Mouse (Mus musculus) megakaryocyte, embryonic 14.5 days (primary cell): ENCODE measurements at regions not wholly inside any gene's neighbourhood (a gene's known extent, or its start where the extent isn't known, plus 50 kb on each side); places are given as distances from the start of the nearest gene placed in this dataset.

Experiments used
- H3K27me3 ChIP-seq: replicated peaks from 2 replicates; pipeline ENCODE3; 2012; ENCODE audit warnings: inconsistent platforms
- H3K36me3 ChIP-seq: replicated peaks from 2 replicates; pipeline ENCODE3; 2012; ENCODE audit warnings: low read length, inconsistent platforms, mixed read lengths
- H3K4me1 ChIP-seq: 2 replicates; pipeline ENCODE4 v1.6.1; 2012; ENCODE audit warnings: inconsistent platforms
- H3K4me3 ChIP-seq: replicated peaks from 2 replicates; pipeline ENCODE3; 2012; ENCODE audit warnings: moderate library complexity, mild to moderate bottlenecking, inconsistent platforms
- H3K9me3 ChIP-seq: 2 replicates; pipeline ENCODE4 v1.6.1; 2012; ENCODE audit warnings: inconsistent platforms
- FLI1 ChIP-seq: IDR thresholded peaks from 2 replicates; pipeline ENCODE4 v1.6.1; 2012; ENCODE audit warnings: low read length, inconsistent platforms, mixed read lengths
- GATA1 ChIP-seq: IDR thresholded peaks from 3 replicates; pipeline ENCODE4 v1.6.1; 2012; ENCODE audit warnings: mixed read lengths, low read length, inconsistent platforms, borderline replicate concordance

DNA sequence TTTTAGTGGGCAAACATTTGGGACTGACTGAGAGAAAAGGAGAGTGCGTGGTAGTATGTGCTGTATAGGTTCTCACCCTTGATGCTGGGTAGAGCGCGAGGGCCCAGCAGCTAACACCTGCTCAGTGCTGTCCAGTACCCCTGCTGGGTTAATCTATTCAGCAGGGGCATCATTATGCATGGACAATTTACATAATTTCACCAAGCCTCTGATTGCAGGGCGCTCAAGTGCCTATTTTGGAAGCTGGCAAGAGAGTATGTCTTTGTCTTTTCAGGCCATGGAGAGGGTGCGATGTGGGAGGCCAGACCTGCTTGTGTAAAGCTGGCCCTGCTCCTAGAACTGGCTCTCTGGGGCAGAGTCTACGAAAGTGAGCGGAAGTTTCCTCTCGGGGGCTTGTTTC lies 294.9 kb upstream of the Gm4791 start:
- H3K36me3 ChIP-seq, result no peaks in the 10 kb centered on the region
- no peak overlapping the region for H3K4me3 ChIP-seq
- peaks cover 7% of the 10 kb centered on the region for H3K9me3 ChIP-seq
- TF ChIP-seq FLI1 (no peak), GATA1 (no peak)
- no peaks in the 10 kb centered on the region for H3K27me3 ChIP-seq
- no peaks in the 10 kb centered on the region for H3K4me1 ChIP-seq

DNA sequence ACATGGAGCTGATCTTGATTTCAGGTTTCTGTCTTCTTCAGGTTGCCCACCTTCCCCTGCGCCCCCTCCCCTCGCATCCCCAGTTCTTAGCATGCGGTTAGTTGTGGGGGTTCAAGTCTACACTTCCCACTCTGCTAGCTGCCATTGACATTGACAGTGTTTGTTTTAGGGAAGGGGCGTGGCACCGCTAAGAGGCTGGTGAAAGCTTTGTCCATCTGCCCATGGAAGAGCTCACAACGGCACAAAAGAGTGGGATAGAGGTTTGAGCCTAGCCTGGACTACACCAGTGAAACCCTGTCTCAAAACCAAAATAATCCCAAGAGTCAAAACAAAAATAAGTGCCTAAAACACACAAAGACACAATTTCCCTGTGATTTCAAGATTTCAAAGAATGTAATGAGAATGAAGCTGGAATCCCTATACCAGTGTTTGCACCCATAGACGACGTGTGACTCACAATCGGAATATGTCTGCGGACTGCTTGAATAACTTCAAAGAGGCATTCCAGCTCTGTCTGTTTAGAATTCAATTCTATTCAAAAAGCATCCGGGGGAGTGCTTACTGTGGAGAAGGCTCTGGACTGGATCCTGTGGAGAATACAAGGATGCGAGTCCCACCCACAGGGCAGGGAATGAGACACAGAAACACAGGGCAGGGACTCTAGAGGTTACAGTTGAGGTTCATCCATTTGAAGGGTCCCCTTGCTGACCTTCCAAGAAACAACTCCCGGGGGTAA lies 295.5 kb upstream of the Gm4791 start:
- H3K9me3 ChIP-seq, result peaks cover 7% of the 10 kb centered on the region
- no peaks in the 10 kb centered on the region for H3K27me3 ChIP-seq
- no peaks in the 10 kb centered on the region for H3K4me1 ChIP-seq
- no peak overlapping the region for H3K4me3 ChIP-seq
- no peaks in the 10 kb centered on the region for H3K36me3 ChIP-seq
- TF ChIP-seq GATA1 (no peak), FLI1 (no peak)

DNA sequence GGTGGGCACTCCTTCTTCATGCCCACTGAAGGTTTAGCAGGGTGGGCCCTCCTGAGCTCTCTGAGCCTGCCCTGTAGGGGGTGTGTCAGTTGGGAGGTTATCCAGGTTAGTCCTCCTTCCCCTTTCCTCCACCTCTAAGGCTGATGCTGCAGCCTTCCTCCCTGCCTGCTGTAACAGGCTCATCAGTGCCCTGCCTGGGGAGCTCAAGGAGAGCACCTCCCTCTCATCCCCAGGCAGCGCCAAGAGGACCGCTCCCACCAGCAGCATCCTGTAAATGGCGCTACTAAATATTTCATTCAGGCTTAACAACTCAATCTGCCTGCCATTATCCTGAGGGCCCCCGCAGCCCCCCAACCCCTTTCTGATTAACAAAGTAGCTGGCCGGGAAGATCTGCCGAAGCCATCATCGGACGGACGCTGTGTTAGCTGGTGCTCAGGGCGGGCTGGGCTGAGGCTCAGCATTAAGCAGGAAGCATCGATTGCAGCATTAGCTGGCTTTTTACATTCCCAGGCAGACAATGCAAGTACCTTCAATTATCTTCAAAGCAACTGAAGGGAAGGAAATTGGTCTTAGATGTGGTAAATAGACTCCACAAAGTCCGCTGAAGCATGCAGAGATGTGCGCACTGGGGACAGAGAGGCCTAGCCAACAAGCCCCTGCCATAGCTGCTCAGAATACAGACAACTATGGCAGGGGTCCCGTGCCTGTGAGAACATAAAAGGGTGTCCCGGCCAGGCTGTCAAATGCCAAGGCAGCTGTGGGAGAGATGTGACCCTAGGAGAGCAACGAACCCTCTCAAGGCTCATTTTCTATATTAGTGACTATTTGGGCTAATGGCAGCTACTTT lies 296.3 kb upstream of the Gm4791 start:
- TF ChIP-seq FLI1 (no peak), GATA1 (no peak)
- H3K27me3 ChIP-seq, result no peaks in the 10 kb centered on the region
- H3K36me3 ChIP-seq, result no peaks in the 10 kb centered on the region
- H3K9me3 ChIP-seq, result peaks cover 7% of the 10 kb centered on the region
- H3K4me1 ChIP-seq, result no peaks in the 10 kb centered on the region
- no peak overlapping the region for H3K4me3 ChIP-seq

DNA sequence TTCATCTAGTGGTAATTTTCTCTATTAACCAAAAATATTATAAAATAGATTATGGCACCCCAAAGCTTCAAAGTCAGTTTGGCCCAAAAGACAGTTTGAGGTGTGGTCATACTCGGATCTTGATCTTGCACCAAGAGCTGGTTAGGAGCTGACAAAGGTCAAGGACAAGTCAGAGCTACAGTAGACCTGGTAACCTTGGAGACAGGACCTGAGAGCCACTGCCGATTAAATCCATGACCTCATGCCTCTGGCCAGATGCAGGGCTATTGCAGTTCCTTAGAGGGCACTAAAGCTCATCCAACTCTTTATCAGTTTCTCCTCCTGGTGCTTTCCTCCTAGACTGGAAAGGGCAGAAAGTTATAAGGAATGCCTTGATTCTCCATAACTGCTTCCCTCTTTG lies 302.4 kb upstream of the Gm4791 start:
- no peaks in the 10 kb centered on the region for H3K36me3 ChIP-seq
- no peaks in the 10 kb centered on the region for H3K9me3 ChIP-seq
- no peak overlapping the region for H3K4me3 ChIP-seq
- no peaks in the 10 kb centered on the region for H3K27me3 ChIP-seq
- no peaks in the 10 kb centered on the region for H3K4me1 ChIP-seq
- TF ChIP-seq FLI1 (no peak), GATA1 (no peak)

DNA sequence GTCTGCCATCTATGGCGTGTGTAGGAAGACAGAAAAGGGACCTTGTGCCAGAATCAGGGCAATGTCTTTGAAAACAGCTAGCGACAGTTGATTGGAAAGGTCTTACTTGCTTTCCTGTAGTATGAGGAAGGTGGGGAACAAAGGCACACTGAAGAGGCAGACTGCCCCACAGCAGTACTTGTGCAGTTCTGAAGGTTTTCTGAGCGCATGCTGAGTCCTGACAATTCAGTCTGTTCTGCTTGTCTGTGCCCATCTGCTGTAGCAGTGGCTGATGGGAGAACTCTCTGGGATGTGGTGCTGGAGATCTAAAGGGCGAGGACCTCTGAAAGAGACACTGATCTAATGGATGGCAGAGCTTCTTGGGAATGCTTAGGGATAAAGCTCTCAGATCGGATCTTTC lies 309.2 kb upstream of the Gm4791 start:
- no peaks in the 10 kb centered on the region for H3K27me3 ChIP-seq
- peaks cover 45% of the 10 kb centered on the region for H3K9me3 ChIP-seq
- no peak overlapping the region for H3K4me3 ChIP-seq
- TF ChIP-seq GATA1 (no peak), FLI1 (no peak)
- no peaks in the 10 kb centered on the region for H3K36me3 ChIP-seq
- no peaks in the 10 kb centered on the region for H3K4me1 ChIP-seq

DNA sequence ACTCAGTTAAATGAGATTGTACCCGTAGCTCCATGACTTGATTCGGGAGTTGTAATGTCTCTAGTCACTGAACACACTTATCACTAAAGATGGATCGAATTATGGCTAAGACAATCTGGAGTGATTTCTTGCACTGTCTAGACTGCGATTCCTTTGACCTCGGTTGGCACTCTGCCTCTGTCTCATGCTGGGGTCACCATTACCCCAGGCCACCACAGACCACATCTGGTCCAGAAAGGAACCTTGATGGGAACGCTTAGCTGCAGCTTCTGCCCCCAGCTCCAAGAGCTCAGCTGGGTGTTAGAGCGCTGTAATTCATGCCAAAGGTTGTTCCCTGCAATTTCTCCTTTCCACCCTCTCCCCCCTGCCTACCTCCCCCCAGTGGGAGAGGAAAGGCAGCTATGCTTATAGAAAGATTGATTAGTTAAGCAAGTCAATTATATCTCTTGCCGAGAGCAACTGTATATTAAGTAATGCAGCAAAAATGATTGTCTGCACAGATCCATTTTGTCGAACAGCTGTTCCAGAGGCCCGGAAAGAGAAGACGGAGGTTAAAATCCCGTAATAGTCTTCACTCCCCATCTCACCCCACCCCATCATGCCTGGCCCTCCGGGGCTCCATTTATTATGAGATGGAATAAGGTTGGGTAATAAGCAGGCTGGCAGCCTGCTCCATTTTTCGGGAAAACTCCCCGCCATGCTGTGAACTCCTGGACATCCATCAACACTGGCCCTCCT lies 314.3 kb upstream of the Gm4791 start:
- peaks cover 57% of the 10 kb centered on the region for H3K9me3 ChIP-seq
- H3K4me3 ChIP-seq, result no peak overlapping the region
- no peak for TF ChIP-seq GATA1
- TF ChIP-seq FLI1, result no peak
- no peaks in the 10 kb centered on the region for H3K4me1 ChIP-seq
- H3K27me3 ChIP-seq, result no peaks in the 10 kb centered on the region
- no peaks in the 10 kb centered on the region for H3K36me3 ChIP-seq

DNA sequence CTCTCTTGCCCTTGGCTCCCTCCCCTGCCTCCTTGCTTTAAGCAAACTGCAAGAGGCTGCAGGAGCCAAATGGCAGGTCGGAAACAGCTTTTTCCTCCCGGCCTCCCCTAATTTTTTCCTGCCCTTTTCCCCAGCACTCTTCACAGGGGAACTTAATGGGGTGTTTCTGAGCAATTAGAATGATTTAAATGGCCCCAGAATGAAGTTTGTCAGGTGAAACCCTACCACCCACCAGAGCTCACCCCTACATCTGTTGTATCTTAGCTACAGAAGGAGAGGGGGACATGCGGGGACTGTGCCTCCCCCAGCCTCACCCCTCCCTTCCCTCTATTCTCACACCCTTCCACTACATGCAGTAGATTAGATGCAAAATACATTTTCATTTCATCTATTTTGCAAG lies 326.5 kb upstream of the Gm4791 start:
- H3K9me3 ChIP-seq, result no peaks in the 10 kb centered on the region
- H3K4me1 ChIP-seq, result no peaks in the 10 kb centered on the region
- no peaks in the 10 kb centered on the region for H3K27me3 ChIP-seq
- no peak for TF ChIP-seq GATA1
- TF ChIP-seq FLI1, result no peak
- no peak overlapping the region for H3K4me3 ChIP-seq
- H3K36me3 ChIP-seq, result no peaks in the 10 kb centered on the region

DNA sequence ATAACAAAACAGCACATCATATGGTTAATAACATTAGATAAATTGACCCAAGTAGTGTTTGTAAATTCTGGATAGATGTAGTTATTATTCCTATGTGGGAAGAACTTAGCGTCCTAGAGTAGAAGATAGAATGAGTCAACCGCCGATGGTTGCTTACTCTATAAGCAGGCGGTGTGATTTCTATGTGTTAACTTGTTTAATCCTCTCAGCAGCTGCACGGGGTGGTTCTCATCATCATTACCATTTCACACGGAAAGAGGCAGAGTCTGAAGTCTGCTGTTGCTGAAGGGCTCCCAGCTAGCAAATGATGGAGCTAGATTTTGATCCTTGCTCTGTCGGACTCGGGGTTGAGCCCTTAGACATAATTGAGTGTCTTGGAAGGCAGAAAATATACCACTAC lies 334.6 kb upstream of the 4931429L15Rik start:
- H3K27me3 ChIP-seq, result no peaks in the 10 kb centered on the region
- H3K36me3 ChIP-seq, result no peaks in the 10 kb centered on the region
- H3K4me3 ChIP-seq, result no peak overlapping the region
- no peaks in the 10 kb centered on the region for H3K4me1 ChIP-seq
- TF ChIP-seq FLI1 (no peak), GATA1 (no peak)
- H3K9me3 ChIP-seq, result peaks cover 37% of the 10 kb centered on the region

DNA sequence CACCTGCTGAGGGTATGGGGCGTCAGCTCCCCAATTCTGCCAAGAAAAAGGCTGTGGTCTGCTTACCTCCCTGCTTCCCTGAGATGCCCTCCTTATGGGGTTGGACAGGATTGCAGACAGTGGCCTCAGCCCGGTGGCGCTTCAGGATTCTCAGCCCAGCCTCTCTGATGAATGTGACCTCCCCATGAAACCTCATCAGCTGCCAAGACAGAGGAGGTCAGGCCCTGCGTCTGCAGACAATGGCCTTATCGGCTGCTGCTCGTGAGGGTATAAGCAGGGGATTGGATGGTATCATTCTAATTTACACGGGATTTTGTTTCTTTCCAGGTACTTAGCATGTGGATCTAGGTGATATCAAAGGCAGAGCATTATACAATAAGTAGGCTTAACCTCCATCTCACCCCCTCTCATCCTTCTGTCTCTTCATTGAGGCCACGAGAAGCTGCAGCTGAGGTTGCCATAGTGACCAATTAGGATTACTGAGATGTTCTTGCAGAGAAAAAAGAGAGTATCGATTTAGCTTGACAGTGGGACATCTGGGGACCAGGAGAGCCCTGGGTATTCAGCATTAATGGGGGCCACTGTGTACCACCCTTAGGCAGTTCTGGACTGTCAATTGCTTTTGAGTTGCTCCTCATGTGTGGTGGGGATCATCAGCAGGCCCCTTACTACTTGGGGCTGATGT lies 327.6 kb upstream of the 4931429L15Rik start:
- Histone ChIP-seq H3K27me3 (no peaks in the 10 kb centered on the region), H3K36me3 (no peaks in the 10 kb centered on the region), H3K9me3 (peaks cover 55% of the 10 kb centered on the region), H3K4me3 (no peak overlapping the region), H3K4me1 (no peaks in the 10 kb centered on the region)
- TF ChIP-seq FLI1 (no peak), GATA1 (no peak)
